Mouse (Mus musculus) regulatory T cell (primary cell): ENCODE results near the gene Swap70.
"Not testable (repeated sequence)": the region's sequence is repeated elsewhere in the genome, so short reads cannot be mapped to it uniquely, and the experiment has no call there.

Experiments used
- in situ Hi-C: fragments of 300-600 bp; cut with MboI, MseI; formaldehyde crosslinking; loops from one replicate; pipeline ENCODE4 v1.15.1; 2025; ENCODE audit warnings: high pct_unique_total_duplicates

Gene Swap70

GRCm38 (mm10) chr7:110221586-110222481, at the start of gene Swap70:
TSS of gene Swap70 (plus strand) at chr7:110221711.
- in situ Hi-C loops, result loop anchor here (5.0 kb wide), 1 partner anchor 40 kb away; no protein-coding TSS in a partner anchor

GRCm38 (mm10) chr7:110179208-110179607, 42.3 kb upstream of the Swap70 start:
- in situ Hi-C loops, result no loop called here

- in situ Hi-C loops, result no loop called here
These were observed 40.9 kb upstream of the Swap70 start for GRCm38 (mm10) chr7:110180613-110181012.

GRCm38 (mm10) chr7:110181446-110181845, 40.1 kb upstream of the Swap70 start:
- in situ Hi-C loops, result no loop called here

- in situ Hi-C loops, result no loop called here
These were observed 36.9 kb upstream of the Swap70 start for GRCm38 (mm10) chr7:110184608-110185007.

- in situ Hi-C loops, result no loop called here
These were observed 31.6 kb upstream of the Swap70 start for GRCm38 (mm10) chr7:110189951-110190350.

GRCm38 (mm10) chr7:110193186-110193585, 28.3 kb upstream of the Swap70 start:
- in situ Hi-C loops, result no loop called here

- in situ Hi-C loops, result no loop called here
These were observed 24.3 kb upstream of the Swap70 start for GRCm38 (mm10) chr7:110197176-110197575.

- in situ Hi-C loops, result loop anchor here (10.0 kb wide), 1 partner anchor 793 kb away; no protein-coding TSS in a partner anchor
These were observed 19.6 kb upstream of the Swap70 start for GRCm38 (mm10) chr7:110201933-110202332.

GRCm38 (mm10) chr7:110204208-110204607, 17.3 kb upstream of the Swap70 start:
- in situ Hi-C loops, result loop anchor here (10.0 kb wide), 1 partner anchor 791 kb away; no protein-coding TSS in a partner anchor

- in situ Hi-C loops, result loop anchor here (10.0 kb wide), 1 partner anchor 786 kb away; no protein-coding TSS in a partner anchor
These were observed 13.2 kb upstream of the Swap70 start for GRCm38 (mm10) chr7:110208341-110208740.

GRCm38 (mm10) chr7:110209422-110209821, 12.1 kb upstream of the Swap70 start:
- in situ Hi-C loops, result loop anchor here (10.0 kb wide), 1 partner anchor 785 kb away; no protein-coding TSS in a partner anchor

- in situ Hi-C loops, result no loop called here
These were observed 10.5 kb upstream of the Swap70 start for GRCm38 (mm10) chr7:110211025-110211424.

GRCm38 (mm10) chr7:110214882-110215281, 6.6 kb upstream of the Swap70 start:
- in situ Hi-C loops, result loop anchor here (5.0 kb wide), 1 partner anchor 48 kb away; no protein-coding TSS in a partner anchor

GRCm38 (mm10) chr7:110221051-110221585, 393 bp upstream of the Swap70 start:
- in situ Hi-C loops, result loop anchor here (5.0 kb wide), 1 partner anchor 41 kb away; no protein-coding TSS in a partner anchor

- in situ Hi-C loops, result loop anchor here (5.0 kb wide), 1 partner anchor 40 kb away; no protein-coding TSS in a partner anchor
These were observed 1.2 kb downstream of the Swap70 start for GRCm38 (mm10) chr7:110222583-110223182.

- in situ Hi-C loops, result loop anchor here (5.0 kb wide), 1 partner anchor 38 kb away; no protein-coding TSS in a partner anchor
These were observed 2.4 kb downstream of the Swap70 start for GRCm38 (mm10) chr7:110223727-110224510.

- in situ Hi-C loops, result no loop called here
These were observed 5.0 kb downstream of the Swap70 start for GRCm38 (mm10) chr7:110226484-110226883.

- in situ Hi-C loops, result no loop called here
These were observed 8.5 kb downstream of the Swap70 start for GRCm38 (mm10) chr7:110229967-110230366.

- in situ Hi-C loops, result not testable (repeated sequence)
These were observed 9.6 kb downstream of the Swap70 start for GRCm38 (mm10) chr7:110231127-110231526.

- in situ Hi-C loops, result no loop called here
These were observed 14.6 kb downstream of the Swap70 start for GRCm38 (mm10) chr7:110236085-110236484.
